Mouse (Mus musculus) hindbrain, postnatal 0 days (tissue): ENCODE data around the gene Ccr2. TPM values are rescaled to one million over a fixed set of nuclear protein-coding genes. Genes with fewer than 3 reads are reported as not detected.
A peak's percentile ranks its signal among the peaks of the same experiment; 100 is the strongest.
"Not testable (repeated sequence)": the region's sequence is repeated elsewhere in the genome, so short reads cannot be mapped to it uniquely, and the experiment has no call there.

Experiments used
- ATAC-seq: fragments of 200-750 bp; cut with Nextera tagmentation; 2 replicates; pipeline ENCODE4 v1.8.0; 2017; ENCODE audit warnings: mild to moderate bottlenecking, moderate TSS enrichment, moderate library complexity
- DNase-seq: peaks from one replicate; pipeline ENCODE4 v3.0.0-alpha.2; 2015; ENCODE audit warnings: low spot score
- H3K27ac ChIP-seq: fragments of 300-500 bp; sonication (generic); 2 replicates; pipeline ENCODE4 v1.5.1; 2014; ENCODE audit warnings: mild to moderate bottlenecking
- H3K27me3 ChIP-seq: fragments of 300-500 bp; sonication (generic); 2 replicates; pipeline ENCODE4 v1.6.1; 2014; ENCODE audit warnings: low read length, mixed read lengths; ENCODE audit not compliant: insufficient read depth
- H3K36me3 ChIP-seq: fragments of 300-500 bp; sonication (generic); 2 replicates; pipeline ENCODE4 v1.6.1; 2014; ENCODE audit warnings: low read length, mixed read lengths; ENCODE audit not compliant: insufficient read depth
- H3K4me1 ChIP-seq: fragments of 300-500 bp; sonication (generic); 2 replicates; pipeline ENCODE4 v1.6.1; 2014; ENCODE audit warnings: antibody characterized with exemption, low read length, mixed read lengths; ENCODE audit not compliant: insufficient read depth
- H3K4me2 ChIP-seq: fragments of 300-500 bp; sonication (generic); 2 replicates; pipeline ENCODE4 v1.6.1; 2014; ENCODE audit warnings: low read depth, mild to moderate bottlenecking, low read length, moderate library complexity, mixed read lengths
- H3K4me3 ChIP-seq: fragments of 300-500 bp; sonication (generic); 2 replicates; pipeline ENCODE4 v1.5.1; 2014; ENCODE audit warnings: low read length
- H3K9ac ChIP-seq: fragments of 300-500 bp; sonication (generic); replicated peaks from 2 replicates; pipeline ENCODE4 v1.6.1; 2014; ENCODE audit warnings: mild to moderate bottlenecking, low read length, moderate library complexity, mixed read lengths
- H3K9me3 ChIP-seq: fragments of 300-500 bp; sonication (generic); 2 replicates; pipeline ENCODE4 v1.6.1; 2016; ENCODE audit warnings: low read length, mixed read lengths
- CTCF ChIP-seq: IDR thresholded peaks from 2 replicates; pipeline ENCODE4 v1.5.1; 2016; ENCODE audit warnings: antibody characterized with exemption, control low read depth, low read depth
- WGBS: fragments of 180-500 bp; shearing (Covaris S2); extraction: QIAGEN DNeasy Blood & Tissue Kit; methylation state at CpG from one replicate; pipeline ENCODE4 v1.1.7; 2014; 5-methylcytosine and 5-hydroxymethylcytosine counted together
- polyA plus RNA-seq: library from polyadenylated mRNA; unstranded; fragments of >200 nt; fragmentation: Nextera tagmentation; extraction: Ambion mirVana; gene quantifications from 2 replicates; pipeline ENCODE4 v1.2.1, GENCODE M21; 2015
- total RNA-seq: library from RNA; depleted of rRNA; stranded (reverse); fragments of >200 nt; gene quantifications from 2 replicates; pipeline ENCODE4 v1.2.3, GENCODE M21; 2014

Ccr2 gene
- total and polyA plus RNA-seq, 2 experiments from 2014 or later = 0.09 TPM; not detected in 1

DNA sequence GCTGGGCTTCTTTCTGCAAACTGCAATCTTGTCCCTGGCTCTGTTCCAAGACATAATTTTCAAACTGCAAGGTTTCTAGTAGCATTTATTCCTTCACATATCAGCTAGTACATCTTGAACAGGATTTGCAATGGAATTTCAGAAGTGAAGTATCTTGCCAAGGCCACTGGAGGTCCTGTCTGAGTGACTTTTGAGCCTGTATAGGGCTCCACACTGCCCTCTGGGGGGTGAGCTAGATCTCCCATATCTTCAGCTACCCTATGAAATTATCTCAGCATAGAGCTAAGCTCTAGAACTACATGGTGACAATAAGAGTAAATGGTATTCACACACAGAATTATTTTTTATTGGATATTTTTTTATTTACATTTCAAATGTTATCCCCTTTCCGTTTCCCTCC is 16.7 kb downstream of the Ccr2 start:
- H3K27me3 ChIP-seq = no peaks in the 10 kb centered on the region
- H3K36me3 ChIP-seq = no peaks in the 10 kb centered on the region
- 85% methylated on average over 1 of the region's 1 CpGs for WGBS
- no peak overlapping the region for H3K9ac ChIP-seq
- no peak overlapping the region for H3K4me3 ChIP-seq
- DNase-seq (no peak), ATAC-seq (no peak)
- no peaks in the 10 kb centered on the region for H3K4me1 ChIP-seq
- H3K9me3 ChIP-seq = no peaks in the 10 kb centered on the region
- no peak overlapping the region for H3K27ac ChIP-seq
- TF ChIP-seq CTCF = peak; percentile 34; the same call in 1 of the 2 replicates
- H3K4me2 ChIP-seq = no peak overlapping the region

DNA sequence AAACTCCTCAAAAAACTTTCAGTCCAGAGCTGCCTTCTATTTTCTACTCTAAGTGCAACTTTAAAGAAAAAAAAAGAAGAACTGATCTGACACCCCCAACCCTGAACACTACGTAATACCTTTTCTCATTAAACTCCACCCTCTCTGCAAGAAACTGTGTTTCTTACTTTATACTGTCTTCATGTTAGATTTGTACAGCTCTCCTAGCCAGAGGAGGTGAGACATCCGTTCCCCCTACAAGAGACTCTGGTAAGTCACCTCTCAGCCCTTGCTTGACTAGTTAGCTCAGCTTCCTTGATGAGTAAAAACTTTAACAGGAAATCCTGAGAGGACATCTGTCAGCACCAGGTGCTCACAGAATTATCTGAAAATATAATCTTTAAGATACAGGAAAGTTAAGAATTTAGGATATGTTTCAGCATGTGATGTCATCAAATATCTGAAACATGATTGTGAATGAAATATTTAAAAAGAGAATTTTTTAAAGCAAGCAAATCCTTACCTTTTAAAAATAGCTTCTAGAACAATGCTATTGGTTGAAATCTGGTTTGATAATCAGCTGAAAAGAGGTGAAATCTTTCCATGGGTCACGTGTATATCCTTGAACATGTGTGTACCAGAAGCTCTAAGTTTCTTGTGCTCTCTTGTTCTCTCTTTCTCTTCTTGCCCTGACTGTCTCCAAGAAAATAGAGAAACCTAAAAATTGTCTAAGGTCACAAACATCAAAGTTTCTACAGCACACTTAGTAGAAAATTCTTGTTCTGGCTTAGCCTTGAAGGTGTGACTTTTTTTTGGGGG is 19.8 kb downstream of the Ccr2 start, which contains the start of gene Ccr5:
Ccr5 (plus strand) TSS at position 157 of the 798 bp plus-strand sequence.
- Histone ChIP-seq H3K27ac (no peak within 1 kb of the TSS), H3K4me1 (no peaks in the 10 kb centered on the region), H3K9ac (no peak within 1 kb of the TSS), H3K9me3 (no peaks in the 10 kb centered on the region), H3K27me3 (no peaks in the 10 kb centered on the region), H3K36me3 (no peaks in the 10 kb centered on the region), H3K4me3 (no peak within 1 kb of the TSS), H3K4me2 (no peak within 1 kb of the TSS)
- 85% methylated on average over 3 of the region's 3 CpGs for WGBS
- TF ChIP-seq CTCF = no peak
- no peak for ATAC-seq
- no peak for DNase-seq

GRCm38 (mm10) chr9:124125576-124125975 is 23.8 kb downstream of the Ccr2 start:
- WGBS = 71% methylated on average over 11 of the region's 11 CpGs
- Histone ChIP-seq H3K4me1 (no peaks in the 10 kb centered on the region), H3K27ac (no peak overlapping the region), H3K36me3 (no peaks in the 10 kb centered on the region), H3K27me3 (no peaks in the 10 kb centered on the region), H3K4me2 (no peak overlapping the region), H3K9me3 (no peaks in the 10 kb centered on the region), H3K9ac (no peak overlapping the region), H3K4me3 (no peak overlapping the region)
- no peak for DNase-seq
- no peak for ATAC-seq
- TF ChIP-seq CTCF = no peak

DNA sequence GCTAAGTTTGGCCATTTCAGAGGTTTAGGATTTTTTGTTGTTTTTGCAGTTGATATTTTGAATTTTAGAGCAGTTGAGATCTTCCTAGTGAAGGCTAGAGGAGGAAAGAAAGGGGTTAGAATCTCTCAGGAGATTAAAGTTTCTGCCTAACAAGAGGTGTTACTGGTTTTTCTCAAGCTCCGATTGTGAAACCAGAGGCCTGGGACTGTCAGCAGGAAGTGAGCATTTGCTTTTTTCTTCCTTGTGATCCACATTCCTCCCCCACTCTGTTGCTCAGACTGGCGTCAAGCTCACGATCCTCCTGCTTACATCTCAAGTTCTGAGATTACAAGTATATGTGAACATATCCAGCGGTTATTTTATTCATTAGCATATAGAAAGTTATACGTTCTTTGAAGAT is 24.6 kb downstream of the Ccr2 start:
- WGBS = 65% methylated on average over 5 of the region's 5 CpGs
- no peak overlapping the region for H3K4me3 ChIP-seq
- TF ChIP-seq CTCF = no peak
- no peak for ATAC-seq
- DNase-seq = no peak
- H3K4me1 ChIP-seq = no peaks in the 10 kb centered on the region
- H3K27ac ChIP-seq = no peak overlapping the region
- no peak overlapping the region for H3K9ac ChIP-seq
- H3K4me2 ChIP-seq = no peak overlapping the region
- H3K9me3 ChIP-seq = no peaks in the 10 kb centered on the region
- no peaks in the 10 kb centered on the region for H3K27me3 ChIP-seq
- H3K36me3 ChIP-seq = no peaks in the 10 kb centered on the region

DNA sequence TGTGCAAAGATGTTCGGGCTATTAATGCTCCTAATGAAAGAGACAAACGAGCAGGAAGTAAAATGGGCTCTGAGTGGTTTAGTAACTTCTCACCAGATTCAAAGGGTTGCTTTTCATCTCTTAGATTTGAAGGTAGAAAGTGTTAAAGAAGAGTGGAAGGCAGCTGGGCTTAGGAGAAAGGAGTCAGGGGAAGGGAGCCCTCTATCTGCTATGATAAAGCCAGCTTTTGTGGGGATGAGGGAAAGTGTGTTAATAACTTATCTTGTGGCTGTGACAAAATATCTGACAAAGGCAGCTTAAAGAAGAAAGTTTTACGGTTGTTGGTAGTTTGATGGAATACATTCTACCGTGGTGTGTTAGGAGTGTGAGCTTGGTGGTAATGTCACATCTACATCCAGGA is 25.7 kb downstream of the Ccr2 start:
- no peak for ATAC-seq
- no peak overlapping the region for H3K9ac ChIP-seq
- DNase-seq = peak; percentile 3
- no peak overlapping the region for H3K4me3 ChIP-seq
- H3K36me3 ChIP-seq = no peaks in the 10 kb centered on the region
- no peaks in the 10 kb centered on the region for H3K9me3 ChIP-seq
- TF ChIP-seq CTCF = no peak
- H3K27me3 ChIP-seq = no peaks in the 10 kb centered on the region
- no peak overlapping the region for H3K27ac ChIP-seq
- no peaks in the 10 kb centered on the region for H3K4me1 ChIP-seq
- WGBS = 70% methylated on average over 4 of the region's 4 CpGs
- no peak overlapping the region for H3K4me2 ChIP-seq

DNA sequence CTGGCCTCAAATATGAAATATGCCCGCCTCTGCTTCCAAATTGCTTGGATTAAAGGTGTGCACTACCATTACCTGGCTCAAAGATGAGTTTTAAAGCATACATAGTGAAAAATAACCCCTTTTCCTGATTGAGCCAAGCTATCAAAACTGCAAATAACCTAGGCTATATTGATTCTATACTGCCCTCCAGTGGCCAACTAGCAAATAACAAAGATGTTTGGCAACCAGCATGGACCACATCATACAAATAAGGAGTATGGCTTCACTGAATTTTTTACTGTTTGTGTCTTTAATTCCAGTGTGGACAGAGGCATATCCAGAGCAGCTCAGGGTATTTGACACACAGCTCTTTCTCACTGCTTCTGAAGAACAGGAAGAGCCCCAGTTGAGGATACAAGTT is 26.6 kb downstream of the Ccr2 start:
- no peaks in the 10 kb centered on the region for H3K36me3 ChIP-seq
- DNase-seq (peak; percentile 83), ATAC-seq (no peak)
- no peak overlapping the region for H3K9ac ChIP-seq
- no peak overlapping the region for H3K27ac ChIP-seq
- no peak overlapping the region for H3K4me2 ChIP-seq
- TF ChIP-seq CTCF = peak; percentile 76
- H3K4me3 ChIP-seq = no peak overlapping the region
- 4% methylated on average over 1 of the region's 1 CpGs for WGBS
- H3K9me3 ChIP-seq = no peaks in the 10 kb centered on the region
- H3K4me1 ChIP-seq = no peaks in the 10 kb centered on the region
- no peaks in the 10 kb centered on the region for H3K27me3 ChIP-seq

DNA sequence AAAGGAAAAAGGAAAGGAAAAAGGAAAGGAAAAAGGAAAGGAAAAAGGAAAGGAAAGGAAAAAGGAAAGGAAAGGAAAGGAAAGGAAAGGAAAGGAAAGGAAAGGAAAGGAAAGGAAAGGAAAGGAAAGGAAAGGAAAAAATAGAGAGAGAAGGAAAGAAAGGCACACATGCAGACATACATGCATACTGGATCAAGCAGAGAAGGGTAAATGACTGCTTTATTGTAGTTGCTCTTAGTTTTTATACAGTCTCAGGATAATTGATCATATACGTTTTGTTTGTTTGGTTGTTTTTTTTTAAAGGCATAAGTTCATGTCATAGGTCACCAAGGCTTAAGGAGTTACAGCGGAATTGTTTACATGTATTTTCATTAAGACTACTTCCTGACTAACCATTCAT is 31.1 kb downstream of the Ccr2 start:
- not testable (repeated sequence) for H3K4me3 ChIP-seq, DNase-seq, H3K9ac ChIP-seq, H3K27me3 ChIP-seq, H3K36me3 ChIP-seq, ATAC-seq, H3K9me3 ChIP-seq, H3K27ac ChIP-seq, H3K4me2 ChIP-seq, H3K4me1 ChIP-seq
- 74% methylated on average over 2 of the region's 2 CpGs for WGBS

DNA sequence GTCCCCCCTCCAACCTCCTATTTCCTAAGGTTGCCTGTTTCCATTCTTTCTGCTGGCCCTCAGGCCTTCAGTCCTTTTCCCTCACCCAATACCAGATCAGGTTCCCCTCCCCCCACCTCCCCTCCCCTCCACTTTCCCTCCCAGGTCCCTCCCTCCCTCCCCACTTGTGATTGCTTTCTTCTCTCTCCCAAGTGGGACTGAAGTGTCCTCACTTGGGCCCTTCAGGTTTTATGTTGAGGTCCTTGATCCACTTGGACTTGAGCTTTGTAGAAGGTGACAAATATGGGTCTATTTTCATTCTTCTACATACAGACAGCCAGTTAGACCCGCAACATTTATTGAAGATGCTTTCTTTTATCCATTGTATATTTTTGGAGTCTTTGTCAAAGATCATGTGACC is 33.2 kb downstream of the Ccr2 start:
- not testable (repeated sequence) for H3K4me1 ChIP-seq, H3K36me3 ChIP-seq, H3K4me2 ChIP-seq, H3K9ac ChIP-seq, H3K9me3 ChIP-seq, H3K4me3 ChIP-seq, H3K27me3 ChIP-seq, DNase-seq, H3K27ac ChIP-seq, ATAC-seq
- WGBS = 98% methylated on average over 1 of the region's 1 CpGs
